ENCODE assay signal across 9 mouse cellular contexts in genomic region chr15:82917207-82917844, GRCm38 (mm10).
DNase-seq lines count a peak whose midpoint lies in the region; ATAC-seq lines count a peak whose summit lies in the region.
"Had no signal": no experiment of that assay in that cellular context is flagged by ENCODE, and none has a peak within 500 bp of the region (broad histone marks: within the 10 kb centered on the region; RNA-seq: fewer than 3 reads in every experiment).

No protein-coding gene starts in this region.

- DNase-seq in heart, embryonic 10.5 days (ENCODE audit: low spot score): no peak
- no peak for DNase-seq in heart, postnatal 25 days (ENCODE audit: low spot score)
- DNase-seq in MN1 (ENCODE audit: low spot score): peak; percentile 70
- peak; percentile 51 for DNase-seq in heart, postnatal 4 days
- no peak for DNase-seq in urinary bladder, adult 2 months (ENCODE audit: low spot score)
- no peak for DNase-seq in T-cell, adult 2 months (ENCODE audit: low spot score)

- no peaks in the 10 kb centered on the region for H3K36me3 ChIP-seq in heart, embryonic 10.5 days
- H3K36me3 ChIP-seq in limb, embryonic 12.5 days: no peaks in the 10 kb centered on the region
- no peaks in the 10 kb centered on the region for H3K36me3 ChIP-seq in stomach, embryonic 15.5 days

- H3K4me1 ChIP-seq in heart, embryonic 10.5 days: peaks cover 30% of the 10 kb centered on the region
- peaks cover 56% of the 10 kb centered on the region for H3K4me1 ChIP-seq in limb, embryonic 12.5 days (replicated peaks)
- peaks cover 29% of the 10 kb centered on the region for H3K4me1 ChIP-seq in stomach, embryonic 15.5 days

- H3K9ac ChIP-seq in limb, embryonic 12.5 days (replicated peaks): peak overlapping the region; percentile 45; the same call in 1 of the 2 replicates
- no peak overlapping the region for H3K9ac ChIP-seq in stomach, embryonic 15.5 days

- H3K9me3 ChIP-seq in heart, embryonic 10.5 days: no peaks in the 10 kb centered on the region
- no peaks in the 10 kb centered on the region for H3K9me3 ChIP-seq in limb, embryonic 12.5 days
- H3K9me3 ChIP-seq in stomach, embryonic 15.5 days: no peaks in the 10 kb centered on the region

- peak; percentile 16; the same call in 1 of the 2 replicates for ATAC-seq in limb, embryonic 12.5 days (ENCODE audit: insufficient number of reproducible peaks, insufficient read depth, low FRiP score, low TSS enrichment, low read depth)
- no peak for ATAC-seq in stomach, embryonic 15.5 days (ENCODE audit: insufficient read depth, low FRiP score, low read depth)

- H3K27ac ChIP-seq in heart, embryonic 10.5 days: no peak overlapping the region
- H3K27ac ChIP-seq in limb, embryonic 12.5 days: peak overlapping the region; percentile 67
- H3K27ac ChIP-seq in stomach, embryonic 15.5 days: no peak overlapping the region; the same call in 1 of the 2 replicates

- peak overlapping the region; percentile 47 for H3K4me2 ChIP-seq in limb, embryonic 12.5 days
- H3K4me2 ChIP-seq in stomach, embryonic 15.5 days: peak overlapping the region; percentile 27

- intact Hi-C loops in heart, postnatal 25 days (cut with DNase I): no loop called here

- H3K27me3 ChIP-seq in heart, embryonic 10.5 days (ENCODE audit: insufficient read depth, poor library complexity, severe bottlenecking): peaks cover 81% of the 10 kb centered on the region
- H3K27me3 ChIP-seq in limb, embryonic 12.5 days: peaks cover 44% of the 10 kb centered on the region
- H3K27me3 ChIP-seq in stomach, embryonic 15.5 days (replicated peaks): peaks cover 6% of the 10 kb centered on the region
- H3K27me3 ChIP-seq: CH12.LX had no signal

- 54% methylated on average over 28 of the region's 28 CpGs for WGBS in heart, embryonic 10.5 days
- 24% methylated on average over 28 of the region's 28 CpGs for WGBS in limb, embryonic 12.5 days
- 31% methylated on average over 28 of the region's 28 CpGs for WGBS in stomach, embryonic 15.5 days

- peak overlapping the region; percentile 33 for H3K4me3 ChIP-seq in heart, embryonic 10.5 days
- H3K4me3 ChIP-seq in limb, embryonic 12.5 days (replicated peaks): peak overlapping the region; percentile 16; the same call in 1 of the 2 replicates
- H3K4me3 ChIP-seq in stomach, embryonic 15.5 days (replicated peaks): 0 out of 2 replicates have a peak overlapping the region, but pooled peaks have one; percentile 5

Comparison
In these comparisons a context has a peak if more than half of its experiments do, and no peak if none do; other contexts are left out.
1. DNase-seq: peak in MN1 (single experiment) and heart, postnatal 4 days (single experiment); none in heart, embryonic 10.5 days (single experiment), heart, postnatal 25 days (single experiment), urinary bladder, adult 2 months (single experiment) and T-cell, adult 2 months (single experiment).
2. Peak in every context shown above with its lines, with median percentiles within 50 percentile points of each other: H3K4me3 ChIP-seq.